Mouse (Mus musculus) MEL (cell line): ENCODE measurements around the gene Gmip. TPM values are rescaled to one million over a fixed set of nuclear protein-coding genes. Genes with fewer than 3 reads are reported as not detected.

Experiments used
- DNase-seq: peaks from one replicate; pipeline ENCODE4 v3.0.0; 2011; ENCODE audit warnings: low read depth, low spot score
- H3K27ac ChIP-seq: 2 replicates; pipeline ENCODE4 v1.5.1; 2012; ENCODE audit warnings: low read depth, mild to moderate bottlenecking, control low read depth, low read length, moderate library complexity; ENCODE audit not compliant: control insufficient read depth
- H3K27me3 ChIP-seq, 2 experiments: fragments of 150-350 bp in 1 of 2; sonication (generic) in 1 of 2; 2 replicates each; pipeline ENCODE4 v1.6.1; 2012; ENCODE audit warnings: low read length in 2 of 2, mild to moderate bottlenecking in 2 of 2, improper control_type of control experiment in 1 of 2, moderate library complexity in 1 of 2; ENCODE audit not compliant: insufficient read depth in 2 of 2, control insufficient read depth in 1 of 2
- H3K36me3 ChIP-seq, 2 experiments: 2 replicates each; pipeline ENCODE4 v1.6.1; 2012 to 2014; ENCODE audit warnings: low read length in 2 of 2, improper control_type of control experiment in 1 of 2, inconsistent platforms in 1 of 2, mild to moderate bottlenecking in 1 of 2; ENCODE audit not compliant: insufficient read depth in 2 of 2, control insufficient read depth in 1 of 2
- H3K4me1 ChIP-seq, 2 experiments: fragments of 150-350 bp in 1 of 2; sonication (generic) in 1 of 2; 2 replicates each; pipeline ENCODE4 v1.6.1; 2012; ENCODE audit warnings: low read length in 2 of 2, improper control_type of control experiment in 1 of 2, mild to moderate bottlenecking in 1 of 2; ENCODE audit not compliant: insufficient read depth in 2 of 2, control insufficient read depth in 1 of 2
- H3K4me3 ChIP-seq, 2 experiments: fragments of 150-350 bp in 1 of 2; sonication (generic) in 1 of 2; 2 replicates each; pipeline ENCODE4 v1.5.1; 2012; ENCODE audit warnings: low read depth in 2 of 2, low read length in 2 of 2, mild to moderate bottlenecking in 2 of 2, moderate library complexity in 2 of 2, control low read depth in 1 of 2, improper control_type of control experiment in 1 of 2; ENCODE audit not compliant: control insufficient read depth in 1 of 2, insufficient read depth in 1 of 2
- H3K79me2 ChIP-seq: 2 replicates; pipeline ENCODE4 v1.6.1; 2012; ENCODE audit warnings: mild to moderate bottlenecking, low read length, moderate library complexity; ENCODE audit not compliant: control insufficient read depth, poor library complexity, insufficient read depth
- H3K9ac ChIP-seq: 2 replicates; pipeline ENCODE4 v1.6.1; 2012; ENCODE audit warnings: low read depth, mild to moderate bottlenecking, control low read depth, low read length, moderate library complexity; ENCODE audit not compliant: control insufficient read depth, poor library complexity, severe bottlenecking
- H3K9me3 ChIP-seq: fragments of 150-350 bp; sonication (generic); replicated peaks from 2 replicates; pipeline ENCODE4 v1.6.1; 2012; ENCODE audit warnings: mild to moderate bottlenecking, low read length, improper control_type of control experiment, moderate library complexity; ENCODE audit not compliant: insufficient read depth
- BHLHE40 ChIP-seq: IDR thresholded peaks from 2 replicates; pipeline ENCODE4 v1.6.1; 2012; ENCODE audit warnings: low read depth, mild to moderate bottlenecking, inconsistent platforms, low read length, improper control_type of control experiment, borderline replicate concordance
- CHD2 ChIP-seq: IDR thresholded peaks from 2 replicates; pipeline ENCODE4 v1.6.1; 2011; ENCODE audit warnings: low read length, improper control_type of control experiment
- CTCF ChIP-seq, 3 experiments: IDR thresholded peaks in 2 of 3; conservative IDR thresholded peaks in 1 of 3; 2 replicates each; pipeline ENCODE4 v1.5.1; 2011 to 2012; ENCODE audit warnings: low read length in 3 of 3, low read depth in 2 of 3, mild to moderate bottlenecking in 2 of 3, improper control_type of control experiment in 1 of 3, inconsistent platforms in 1 of 3, mixed read lengths in 1 of 3, moderate library complexity in 1 of 3; ENCODE audit not compliant: control insufficient read depth in 1 of 3, insufficient read depth in 1 of 3, poor library complexity in 1 of 3, severe bottlenecking in 1 of 3
- ELF1 ChIP-seq: IDR thresholded peaks from 2 replicates; pipeline ENCODE4 v1.6.1; 2014; ENCODE audit warnings: low read depth, mild to moderate bottlenecking, inconsistent platforms, low read length, improper control_type of control experiment, moderate library complexity
- EP300 ChIP-seq, 2 experiments: IDR thresholded peaks; 2 replicates each; pipeline ENCODE4 v1.6.1; 2011; ENCODE audit warnings: improper control_type of control experiment in 2 of 2, low read length in 2 of 2, low read depth in 1 of 2, mild to moderate bottlenecking in 1 of 2
- ETS1 ChIP-seq: IDR thresholded peaks from 2 replicates; pipeline ENCODE4 v1.6.1; 2012; ENCODE audit warnings: low read depth, mild to moderate bottlenecking, inconsistent platforms, low read length, improper control_type of control experiment, moderate library complexity
- GABPA ChIP-seq: IDR thresholded peaks from 2 replicates; pipeline ENCODE4 v1.6.1; 2012; ENCODE audit warnings: low read depth, mild to moderate bottlenecking, inconsistent platforms, low read length, improper control_type of control experiment, moderate library complexity
- HCFC1 ChIP-seq: IDR thresholded peaks from 2 replicates; pipeline ENCODE4 v1.6.1; 2012; ENCODE audit warnings: low read depth, mild to moderate bottlenecking, inconsistent platforms, low read length, improper control_type of control experiment, moderate library complexity
- JUND ChIP-seq: IDR thresholded peaks from 2 replicates; pipeline ENCODE4 v1.6.1; 2011; ENCODE audit warnings: low read depth, mild to moderate bottlenecking, improper control_type of control experiment, low read length
- KAT2A ChIP-seq: conservative IDR thresholded peaks from 2 replicates; pipeline ENCODE4 v1.6.1; 2012; ENCODE audit warnings: low read depth, low read length, improper control_type of control experiment, inconsistent platforms
- MAX ChIP-seq: IDR thresholded peaks from 2 replicates; pipeline ENCODE4 v1.6.1; 2011; ENCODE audit warnings: low read length, improper control_type of control experiment
- MAZ ChIP-seq: IDR thresholded peaks from 2 replicates; pipeline ENCODE4 v1.6.1; 2012; ENCODE audit warnings: low read depth, mild to moderate bottlenecking, inconsistent platforms, low read length, improper control_type of control experiment
- MXI1 ChIP-seq: IDR thresholded peaks from 2 replicates; pipeline ENCODE4 v1.6.1; 2011; ENCODE audit warnings: mild to moderate bottlenecking, low read depth, low read length, improper control_type of control experiment
- MYC ChIP-seq: IDR thresholded peaks from 2 replicates; pipeline ENCODE4 v1.6.1; 2011; ENCODE audit warnings: low read depth, mild to moderate bottlenecking, low read length, improper control_type of control experiment, moderate library complexity
- NELFE ChIP-seq: IDR thresholded peaks from 2 replicates; pipeline ENCODE4 v1.6.1; 2011; ENCODE audit warnings: low read depth, low read length, improper control_type of control experiment
- POLR2A ChIP-seq, 2 experiments: IDR thresholded peaks; 2 replicates each; pipeline ENCODE4 v1.6.1; 2011 to 2012; ENCODE audit warnings: low read length in 2 of 2, mild to moderate bottlenecking in 2 of 2, control low read depth in 1 of 2, improper control_type of control experiment in 1 of 2, low read depth in 1 of 2, moderate library complexity in 1 of 2; ENCODE audit not compliant: control insufficient read depth in 1 of 2, insufficient read depth in 1 of 2, poor library complexity in 1 of 2
- POLR2AphosphoS2 ChIP-seq: IDR thresholded peaks from 2 replicates; pipeline ENCODE4 v1.6.1; 2011; ENCODE audit warnings: low read length, improper control_type of control experiment
- POLR2AphosphoS5 ChIP-seq: IDR thresholded peaks from 2 replicates; pipeline ENCODE4 v1.6.1; 2012; ENCODE audit warnings: low read depth, borderline replicate concordance, mild to moderate bottlenecking, inconsistent platforms, low read length, moderate library complexity, mixed read lengths
- RCOR1 ChIP-seq: IDR thresholded peaks from 2 replicates; pipeline ENCODE4 v1.6.1; 2012; ENCODE audit warnings: low read depth, mild to moderate bottlenecking, inconsistent platforms, low read length, improper control_type of control experiment
- SIN3A ChIP-seq: IDR thresholded peaks from 2 replicates; pipeline ENCODE4 v1.6.1; 2012; ENCODE audit warnings: low read length, improper control_type of control experiment, inconsistent platforms
- TCF12 ChIP-seq: IDR thresholded peaks from 2 replicates; pipeline ENCODE4 v1.6.1; 2014; ENCODE audit warnings: low read depth, mild to moderate bottlenecking, inconsistent platforms, low read length, improper control_type of control experiment, moderate library complexity
- USF1 ChIP-seq: IDR thresholded peaks from 2 replicates; pipeline ENCODE4 v1.6.1; 2014; ENCODE audit warnings: low read depth, mild to moderate bottlenecking, inconsistent platforms, low read length, improper control_type of control experiment, moderate library complexity
- USF2 ChIP-seq, 2 experiments: IDR thresholded peaks; 2 replicates each; pipeline ENCODE4 v1.6.1; 2011 to 2012; ENCODE audit warnings: improper control_type of control experiment in 2 of 2, low read length in 2 of 2, borderline replicate concordance in 1 of 2, inconsistent platforms in 1 of 2, low read depth in 1 of 2, mild to moderate bottlenecking in 1 of 2; ENCODE audit not compliant: insufficient read depth in 1 of 2
- ZC3H11A ChIP-seq: IDR thresholded peaks from 2 replicates; pipeline ENCODE4 v1.6.1; 2012; ENCODE audit warnings: low read depth, mild to moderate bottlenecking, inconsistent platforms, low read length, improper control_type of control experiment
- ZKSCAN1 ChIP-seq: IDR thresholded peaks from 2 replicates; pipeline ENCODE4 v1.6.1; 2012; ENCODE audit warnings: low read depth, mild to moderate bottlenecking, inconsistent platforms, low read length, improper control_type of control experiment, moderate library complexity
- ZMIZ1 ChIP-seq: IDR thresholded peaks from 2 replicates; pipeline ENCODE4 v1.6.1; 2012; ENCODE audit warnings: low read depth, mild to moderate bottlenecking, inconsistent platforms, low read length, improper control_type of control experiment, moderate library complexity
- polyA plus RNA-seq, 2 experiments: library from polyadenylated mRNA; stranded (reverse) in 1 of 2; unstranded in 1 of 2; fragments of >175 nt in 1 of 2; fragments of >200 nt in 1 of 2; gene quantifications; 2 replicates each; pipeline versions ENCODE4 v1.2.1 to v1.2.4; 2012; ENCODE audit warnings: low replicate concordance in 2 of 2, low read depth in 1 of 2; ENCODE audit not compliant: insufficient read length in 2 of 2, insufficient read depth in 1 of 2, missing spikeins in 1 of 2
- total RNA-seq: library from RNA; depleted of rRNA; stranded (reverse); fragments of 300-350 nt; gene quantifications from 2 replicates; pipeline ENCODE4 v1.2.3, GENCODE M21; 2012

Gene Gmip
- total and polyA plus RNA-seq, 3 experiments: 21.8 to 52.4 TPM; not detected in 1

GRCm38 (mm10) chr8:69802216-69802615 is 6.3 kb upstream of the Gmip start:
- H3K27me3 ChIP-seq: no peaks in the 10 kb centered on the region
- DNase-seq: no peak
- peaks cover 0 to 9% of the 10 kb centered on the region in 2 experiments; a peak in 2 of 4 replicates for H3K36me3 ChIP-seq
- TF ChIP-seq ZMIZ1 (no peak), JUND (no peak), MAX (no peak), ETS1 (no peak), EP300 (IDR thresholded peaks at IDR 0.05; ENCODE audit: low read depth in 1 of 2, low read length in 2 of 2) (no peak), HCFC1 (no peak), POLR2AphosphoS5 (no peak), POLR2A (IDR thresholded peaks at IDR 0.05; ENCODE audit: control insufficient read depth in 1 of 2, insufficient read depth in 1 of 2, low read depth in 1 of 2, low read length in 2 of 2, poor library complexity in 1 of 2) (no peak), MXI1 (no peak), NELFE (no peak), BHLHE40 (no peak), ZC3H11A (no peak), CHD2 (no peak), KAT2A (no peak), USF1 (no peak), ZKSCAN1 (no peak), MAZ (no peak)
- H3K9ac ChIP-seq: no peak overlapping the region
- H3K4me3 ChIP-seq: no peak overlapping the region
- H3K9me3 ChIP-seq: no peaks in the 10 kb centered on the region
- no peaks in the 10 kb centered on the region for H3K79me2 ChIP-seq
- no peaks in the 10 kb centered on the region for H3K4me1 ChIP-seq
- no peak overlapping the region for H3K27ac ChIP-seq

- no peaks in the 10 kb centered on the region for H3K9me3 ChIP-seq
- TF ChIP-seq POLR2AphosphoS2 (no peak), EP300 (IDR thresholded peaks at IDR 0.05; ENCODE audit: low read depth in 1 of 2, low read length in 2 of 2) (no peak), GABPA (no peak), POLR2A (IDR thresholded peaks at IDR 0.05; ENCODE audit: control insufficient read depth in 1 of 2, insufficient read depth in 1 of 2, low read depth in 1 of 2, low read length in 2 of 2, poor library complexity in 1 of 2) (no peak), MYC (no peak), ZKSCAN1 (no peak), CHD2 (no peak), USF1 (no peak), JUND (no peak), NELFE (no peak), ELF1 (no peak), RCOR1 (no peak), CTCF (IDR thresholded peaks at IDR 0.05 in 2 of 3, conservative IDR thresholded peaks at IDR 0.05 in 1 of 3; ENCODE audit: control insufficient read depth in 1 of 3, insufficient read depth in 1 of 3, low read depth in 2 of 3, low read length in 3 of 3, poor library complexity in 1 of 3, severe bottlenecking in 1 of 3) (no peak), BHLHE40 (no peak), SIN3A (no peak), TCF12 (no peak), MAX (no peak), USF2 (IDR thresholded peaks at IDR 0.05; ENCODE audit: borderline replicate concordance in 1 of 2, insufficient read depth in 1 of 2, low read depth in 1 of 2, low read length in 2 of 2) (no peak)
Measured at GRCm38 (mm10) chr8:69803366-69803765, 5.1 kb upstream of the Gmip start.

More at GRCm38 (mm10) chr8:69803366-69803765, 5.1 kb upstream of the Gmip start:
- no peaks in the 10 kb centered on the region for H3K79me2 ChIP-seq
- peaks cover 3 to 8% of the 10 kb centered on the region in 2 experiments; a peak in 2 of 4 replicates for H3K36me3 ChIP-seq
- H3K27ac ChIP-seq: no peak overlapping the region
- no peak for DNase-seq
- no peak overlapping the region for H3K9ac ChIP-seq
- H3K27me3 ChIP-seq: no peaks in the 10 kb centered on the region
- H3K4me3 ChIP-seq: no peak overlapping the region
- H3K4me1 ChIP-seq: no peaks in the 10 kb centered on the region
